Mouse (Mus musculus): Measurements from ENCODE around the gene Ccdc113. TPM values are rescaled to one million over a fixed set of nuclear protein-coding genes. Genes with fewer than 3 reads are reported as not detected.
"Not testable (repeated sequence)": the region's sequence is repeated elsewhere in the genome, so short reads cannot be mapped to it uniquely, and the experiment has no call there.

Ccdc113 gene
- polyA plus RNA-seq, 1 experiment from 2014 or later: not detected

DNA sequence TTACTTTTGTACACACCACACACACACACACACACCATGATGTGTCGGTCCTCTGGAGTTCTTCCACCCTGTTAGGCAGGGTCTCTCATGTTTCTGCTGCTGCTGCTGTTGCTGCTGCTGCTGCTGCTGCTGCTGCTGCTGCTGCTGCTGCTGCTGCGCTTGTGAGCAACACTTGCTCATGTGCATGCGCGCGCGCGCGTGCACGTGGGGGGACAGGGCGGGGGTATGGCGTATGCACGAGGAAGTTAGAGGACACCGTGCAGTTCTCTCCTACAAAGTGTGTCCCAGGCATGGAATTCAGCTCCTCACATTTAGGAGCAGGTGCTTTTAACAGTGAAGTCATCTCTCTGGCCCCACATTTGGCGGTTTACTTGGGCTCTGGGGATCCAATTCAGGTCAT, 61.2 kb downstream of the Ccdc113 start:
- Histone ChIP-seq H3K4me2 (ENCODE audit: low read depth, low read length) (no peak overlapping the region), H3K4me3 (ENCODE audit: low read depth, low read length) (no peak overlapping the region), H3K27me3 (ENCODE audit: control insufficient read depth, insufficient read depth, low read length) (no peaks in the 10 kb centered on the region), H3K9ac (replicated peaks; ENCODE audit: low read length) (no peak overlapping the region), H3K9me3 (replicated peaks; ENCODE audit: control insufficient read depth, low read length) (no peaks in the 10 kb centered on the region), H3K27ac (replicated peaks; ENCODE audit: low read depth, low read length) (no peak overlapping the region), H3K4me1 (ENCODE audit: control insufficient read depth, insufficient read depth, low read length) (no peaks in the 10 kb centered on the region), H3K36me3 (replicated peaks; ENCODE audit: control insufficient read depth, insufficient read depth, low read depth, low read length) (no peaks in the 10 kb centered on the region)
- 84% methylated on average over 14 of the region's 14 CpGs for WGBS
- no peak for ATAC-seq (replicated peaks; ENCODE audit: insufficient number of reproducible peaks, low FRiP score, low TSS enrichment, low read depth)
- no peak for DNase-seq (ENCODE audit: low spot score)

DNA sequence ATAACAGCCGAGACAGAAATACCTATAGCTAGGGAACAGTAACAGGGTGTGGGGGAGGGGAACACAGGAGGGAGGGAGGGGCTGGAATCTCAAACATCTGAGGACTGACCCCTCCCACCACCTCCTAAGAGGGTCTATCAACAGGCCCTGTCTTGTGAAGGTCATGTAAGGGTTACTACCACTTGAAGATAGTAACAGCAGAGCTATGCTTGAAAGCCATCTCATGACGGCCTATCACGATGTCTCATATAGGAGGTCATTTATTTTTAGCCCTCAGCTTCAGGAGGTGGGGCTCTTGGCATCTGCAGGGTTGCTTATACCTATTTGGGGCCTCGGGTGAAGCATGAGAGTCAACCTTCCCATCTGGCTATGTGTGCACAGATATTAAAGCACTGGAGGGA, 63.0 kb downstream of the Ccdc113 start:
- Histone ChIP-seq H3K9me3 (replicated peaks; ENCODE audit: control insufficient read depth, low read length) (no peaks in the 10 kb centered on the region), H3K4me1 (ENCODE audit: control insufficient read depth, insufficient read depth, low read length) (no peaks in the 10 kb centered on the region), H3K27me3 (ENCODE audit: control insufficient read depth, insufficient read depth, low read length) (no peaks in the 10 kb centered on the region), H3K36me3 (replicated peaks; ENCODE audit: control insufficient read depth, insufficient read depth, low read depth, low read length) (no peaks in the 10 kb centered on the region), H3K27ac (replicated peaks; ENCODE audit: low read depth, low read length) (no peak overlapping the region), H3K9ac (replicated peaks; ENCODE audit: low read length) (no peak overlapping the region), H3K4me3 (ENCODE audit: low read depth, low read length) (no peak overlapping the region), H3K4me2 (ENCODE audit: low read depth, low read length) (no peak overlapping the region)
- WGBS: 62% methylated on average over 4 of the region's 4 CpGs
- DNase-seq (ENCODE audit: low spot score) (no peak), ATAC-seq (replicated peaks; ENCODE audit: insufficient number of reproducible peaks, low FRiP score, low TSS enrichment, low read depth) (no peak)

DNA sequence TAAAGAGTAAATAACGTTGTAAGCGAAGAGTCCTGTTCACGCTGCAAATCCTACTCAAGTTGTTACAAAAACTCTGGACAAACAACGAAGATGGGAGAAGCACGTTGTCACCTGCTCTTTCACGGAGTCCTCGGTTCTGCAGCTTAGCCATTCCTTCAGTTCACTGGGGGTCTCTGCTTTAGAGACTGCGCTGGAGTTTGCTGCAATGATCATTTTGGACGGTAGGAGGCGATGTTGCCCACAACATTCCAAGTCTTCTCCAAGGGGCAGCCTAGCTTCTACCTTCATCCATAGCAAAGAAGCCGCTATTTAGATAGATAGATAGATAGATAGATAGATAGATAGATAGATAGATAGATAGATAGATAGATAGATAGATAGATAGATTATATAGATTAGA, 66.0 kb downstream of the Ccdc113 start:
- H3K4me3 ChIP-seq (ENCODE audit: low read depth, low read length): no peak overlapping the region
- H3K36me3 ChIP-seq (replicated peaks; ENCODE audit: control insufficient read depth, insufficient read depth, low read depth, low read length): no peaks in the 10 kb centered on the region
- ATAC-seq (replicated peaks; ENCODE audit: insufficient number of reproducible peaks, low FRiP score, low TSS enrichment, low read depth) (no peak), DNase-seq (ENCODE audit: low spot score) (peak; percentile 84)
- H3K27me3 ChIP-seq (ENCODE audit: control insufficient read depth, insufficient read depth, low read length): no peaks in the 10 kb centered on the region
- no peaks in the 10 kb centered on the region for H3K4me1 ChIP-seq (ENCODE audit: control insufficient read depth, insufficient read depth, low read length)
- 11% methylated on average over 11 of the region's 11 CpGs for WGBS
- no peak overlapping the region for H3K27ac ChIP-seq (replicated peaks; ENCODE audit: low read depth, low read length)
- H3K9me3 ChIP-seq (replicated peaks; ENCODE audit: control insufficient read depth, low read length): no peaks in the 10 kb centered on the region
- no peak overlapping the region for H3K9ac ChIP-seq (replicated peaks; ENCODE audit: low read length)
- H3K4me2 ChIP-seq (ENCODE audit: low read depth, low read length): no peak overlapping the region

DNA sequence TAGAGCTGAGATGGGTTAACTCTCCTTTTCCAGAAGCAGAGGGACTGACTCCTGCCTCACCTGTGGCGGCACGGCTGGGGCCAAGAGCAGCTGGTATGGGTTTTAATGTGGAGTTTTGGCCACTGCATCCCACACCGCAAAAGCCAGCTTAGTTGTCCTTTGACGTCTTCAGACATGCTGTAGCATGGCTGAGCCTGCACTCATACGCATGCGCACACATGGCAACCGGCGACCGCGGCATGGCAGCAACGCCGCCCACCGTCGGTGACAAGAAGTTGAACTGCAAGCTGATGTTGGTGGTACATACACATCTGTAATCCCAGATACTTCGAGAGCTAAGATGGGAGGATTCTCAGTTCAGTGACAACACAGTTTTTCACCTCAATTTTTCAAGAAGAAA, 67.4 kb downstream of the Ccdc113 start:
- DNase-seq (ENCODE audit: low spot score): no peak
- H3K4me2 ChIP-seq (ENCODE audit: low read depth, low read length): no peak overlapping the region
- no peak overlapping the region for H3K9ac ChIP-seq (replicated peaks; ENCODE audit: low read length)
- no peak; the same call in 1 of the 2 replicates for ATAC-seq (replicated peaks; ENCODE audit: insufficient number of reproducible peaks, low FRiP score, low TSS enrichment, low read depth)
- H3K27ac ChIP-seq (replicated peaks; ENCODE audit: low read depth, low read length): no peak overlapping the region
- no peaks in the 10 kb centered on the region for H3K36me3 ChIP-seq (replicated peaks; ENCODE audit: control insufficient read depth, insufficient read depth, low read depth, low read length)
- H3K4me1 ChIP-seq (ENCODE audit: control insufficient read depth, insufficient read depth, low read length): no peaks in the 10 kb centered on the region
- WGBS: 76% methylated on average over 15 of the region's 15 CpGs
- no peak overlapping the region for H3K4me3 ChIP-seq (ENCODE audit: low read depth, low read length)
- H3K9me3 ChIP-seq (replicated peaks; ENCODE audit: control insufficient read depth, low read length): no peaks in the 10 kb centered on the region
- H3K27me3 ChIP-seq (ENCODE audit: control insufficient read depth, insufficient read depth, low read length): no peaks in the 10 kb centered on the region

DNA sequence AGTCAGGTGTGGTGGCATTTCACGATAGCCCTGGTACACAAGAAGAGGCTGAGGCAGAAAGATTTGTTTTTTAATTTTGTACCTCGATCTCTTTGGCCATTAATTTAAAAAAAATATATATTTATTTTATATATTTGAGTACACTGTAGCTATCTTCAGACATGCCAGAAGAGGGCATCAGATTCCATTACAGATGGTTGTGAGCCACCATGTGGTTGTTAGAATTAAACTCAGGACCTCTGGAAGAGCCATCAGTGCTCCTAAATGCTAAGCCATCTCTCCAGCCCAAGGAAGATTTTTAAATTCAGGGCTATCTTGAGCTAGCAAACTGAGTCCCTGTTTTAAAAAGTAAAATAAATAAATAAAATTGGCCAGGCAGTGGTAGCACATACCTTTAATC, 68.3 kb downstream of the Ccdc113 start:
- ATAC-seq (replicated peaks; ENCODE audit: insufficient number of reproducible peaks, low FRiP score, low TSS enrichment, low read depth) (no peak), DNase-seq (ENCODE audit: low spot score) (no peak)
- Histone ChIP-seq H3K27me3 (ENCODE audit: control insufficient read depth, insufficient read depth, low read length) (no peaks in the 10 kb centered on the region), H3K36me3 (replicated peaks; ENCODE audit: control insufficient read depth, insufficient read depth, low read depth, low read length) (no peaks in the 10 kb centered on the region), H3K9ac (replicated peaks; ENCODE audit: low read length) (no peak overlapping the region), H3K4me1 (ENCODE audit: control insufficient read depth, insufficient read depth, low read length) (no peaks in the 10 kb centered on the region), H3K4me2 (ENCODE audit: low read depth, low read length) (no peak overlapping the region), H3K4me3 (ENCODE audit: low read depth, low read length) (no peak overlapping the region), H3K27ac (replicated peaks; ENCODE audit: low read depth, low read length) (no peak overlapping the region), H3K9me3 (replicated peaks; ENCODE audit: control insufficient read depth, low read length) (no peaks in the 10 kb centered on the region)
- whole genome bisulfite sequencing: 66% methylated on average over 2 of the region's 2 CpGs

DNA sequence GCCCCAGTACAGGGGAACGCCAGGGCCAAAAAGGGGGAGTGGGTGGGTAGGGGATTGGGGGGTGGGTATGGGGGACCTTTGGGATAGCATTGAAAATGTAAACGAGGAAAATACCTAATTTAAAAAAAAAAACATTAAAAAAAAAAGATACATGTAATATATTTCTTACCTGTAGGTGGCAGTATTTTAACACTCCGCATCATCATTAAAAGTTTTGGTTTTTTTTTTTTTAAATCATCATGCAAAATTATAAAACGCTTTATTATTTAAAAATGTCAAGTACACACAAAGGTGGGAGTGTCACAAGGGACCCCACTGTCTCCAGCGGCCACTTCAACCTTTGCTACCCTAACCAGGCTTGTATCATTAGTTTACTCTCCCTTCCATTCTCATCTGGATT, 72.6 kb downstream of the Ccdc113 start:
- not testable (repeated sequence) for H3K27ac ChIP-seq (replicated peaks; ENCODE audit: low read depth, low read length); ATAC-seq (replicated peaks; ENCODE audit: insufficient number of reproducible peaks, low FRiP score, low TSS enrichment, low read depth); H3K9ac ChIP-seq (replicated peaks; ENCODE audit: low read length); DNase-seq (ENCODE audit: low spot score); H3K27me3 ChIP-seq (ENCODE audit: control insufficient read depth, insufficient read depth, low read length); H3K36me3 ChIP-seq (replicated peaks; ENCODE audit: control insufficient read depth, insufficient read depth, low read depth, low read length); H3K4me2 ChIP-seq (ENCODE audit: low read depth, low read length); H3K9me3 ChIP-seq (replicated peaks; ENCODE audit: control insufficient read depth, low read length); H3K4me1 ChIP-seq (ENCODE audit: control insufficient read depth, insufficient read depth, low read length); H3K4me3 ChIP-seq (ENCODE audit: low read depth, low read length)
- 26% methylated on average over 4 of the region's 5 CpGs for WGBS

DNA sequence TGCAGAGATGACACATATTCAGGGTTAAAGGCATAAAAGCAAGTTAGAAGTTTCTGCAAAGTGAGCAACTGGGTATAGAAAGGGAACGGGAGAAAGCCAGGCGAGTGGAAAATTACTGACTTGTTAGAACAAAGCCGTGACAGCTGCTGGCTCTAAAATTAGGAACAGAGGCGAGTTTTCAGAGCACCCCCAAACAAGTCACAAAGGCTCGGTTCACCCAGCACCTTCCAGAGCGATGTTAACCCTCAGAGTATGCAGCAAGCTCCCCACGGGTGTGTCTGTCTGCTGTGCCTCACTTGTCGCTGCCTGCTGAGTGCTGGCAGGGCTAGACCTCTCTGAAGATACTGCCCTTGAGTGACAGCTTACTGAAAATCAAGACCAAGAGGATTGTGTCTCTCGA, 73.3 kb downstream of the Ccdc113 start:
- 57% methylated on average over 9 of the region's 9 CpGs for WGBS
- no peaks in the 10 kb centered on the region for H3K4me1 ChIP-seq (ENCODE audit: control insufficient read depth, insufficient read depth, low read length)
- no peaks in the 10 kb centered on the region for H3K9me3 ChIP-seq (replicated peaks; ENCODE audit: control insufficient read depth, low read length)
- H3K4me3 ChIP-seq (ENCODE audit: low read depth, low read length): no peak overlapping the region
- no peak overlapping the region for H3K4me2 ChIP-seq (ENCODE audit: low read depth, low read length)
- no peaks in the 10 kb centered on the region for H3K36me3 ChIP-seq (replicated peaks; ENCODE audit: control insufficient read depth, insufficient read depth, low read depth, low read length)
- no peak overlapping the region for H3K9ac ChIP-seq (replicated peaks; ENCODE audit: low read length)
- DNase-seq (ENCODE audit: low spot score) (no peak), ATAC-seq (replicated peaks; ENCODE audit: insufficient number of reproducible peaks, low FRiP score, low TSS enrichment, low read depth) (no peak)
- H3K27me3 ChIP-seq (ENCODE audit: control insufficient read depth, insufficient read depth, low read length): no peaks in the 10 kb centered on the region
- no peak overlapping the region for H3K27ac ChIP-seq (replicated peaks; ENCODE audit: low read depth, low read length)
